Mouse (Mus musculus) left cerebral cortex, postnatal 10 days (tissue): Measurements from ENCODE around the gene Gm2244. TPM values are rescaled to one million over a fixed set of nuclear protein-coding genes. Genes with fewer than 3 reads are reported as not detected.
"Not testable (repeated sequence)": the region's sequence is repeated elsewhere in the genome, so short reads cannot be mapped to it uniquely, and the experiment has no call there.

Experiments
- DNase-seq, 2 experiments: peaks; one replicate each; pipeline ENCODE4 v3.0.0; 2021 to 2022; ENCODE audit warnings: low spot score in 2 of 2, mixed read lengths in 1 of 2; ENCODE audit errors: extremely low spot score in 1 of 2
- intact Hi-C: fragments of 180-260 bp; cut with DNase I; formaldehyde crosslinking; loops from one replicate; pipeline ENCODE4 v1.15.1; 2025
- total RNA-seq, 2 experiments: library from RNA; stranded (reverse); gene quantifications; 2 replicates each; pipeline ENCODE4 v1.2.3; 2021

Gene Gm2244
- total RNA-seq, result not detected

- intact Hi-C loops, DNase-seq: not testable (repeated sequence)
Observed at GRCm38 (mm10) chr14:19549863-19550262, at the start of gene Gm2244. TSS of gene Gm2244 (minus strand) at chr14:19549963.

GRCm38 (mm10) chr14:19584804-19585667, 35.3 kb upstream of the Gm2244 start, which contains the start of gene Gm2237:
TSS of gene Gm2237 (minus strand) at chr14:19585135.
- intact Hi-C loops, result not testable (repeated sequence)
- DNase-seq, result peak in 1 of 2 experiments; percentile 45

Other genes with a start within 250 kb of the Gm2244 start
- not detected for gene Gm21738, start 131.0 kb downstream of the Gm2244 start, total RNA-seq
- gene Gm2237, start 35.2 kb upstream of the Gm2244 start, total RNA-seq, result 10 to 100 TPM; 12.2 to 12.6 TPM
- gene Gm5458, start 52.6 kb upstream of the Gm2244 start, total RNA-seq, result not detected
- gene Nid2, start 201.3 kb upstream of the Gm2244 start, total RNA-seq, result 10 to 100 TPM; 13.0 to 14.9 TPM